Mouse (Mus musculus) telencephalon, adult 2 months (tissue): Measurements from ENCODE around the gene Gfod2.

Experiments
- DNase-seq: peaks from one replicate; pipeline ENCODE4 v3.0.0-alpha.2; 2011; ENCODE audit warnings: low read depth, low spot score

The Gfod2 gene

DNA sequence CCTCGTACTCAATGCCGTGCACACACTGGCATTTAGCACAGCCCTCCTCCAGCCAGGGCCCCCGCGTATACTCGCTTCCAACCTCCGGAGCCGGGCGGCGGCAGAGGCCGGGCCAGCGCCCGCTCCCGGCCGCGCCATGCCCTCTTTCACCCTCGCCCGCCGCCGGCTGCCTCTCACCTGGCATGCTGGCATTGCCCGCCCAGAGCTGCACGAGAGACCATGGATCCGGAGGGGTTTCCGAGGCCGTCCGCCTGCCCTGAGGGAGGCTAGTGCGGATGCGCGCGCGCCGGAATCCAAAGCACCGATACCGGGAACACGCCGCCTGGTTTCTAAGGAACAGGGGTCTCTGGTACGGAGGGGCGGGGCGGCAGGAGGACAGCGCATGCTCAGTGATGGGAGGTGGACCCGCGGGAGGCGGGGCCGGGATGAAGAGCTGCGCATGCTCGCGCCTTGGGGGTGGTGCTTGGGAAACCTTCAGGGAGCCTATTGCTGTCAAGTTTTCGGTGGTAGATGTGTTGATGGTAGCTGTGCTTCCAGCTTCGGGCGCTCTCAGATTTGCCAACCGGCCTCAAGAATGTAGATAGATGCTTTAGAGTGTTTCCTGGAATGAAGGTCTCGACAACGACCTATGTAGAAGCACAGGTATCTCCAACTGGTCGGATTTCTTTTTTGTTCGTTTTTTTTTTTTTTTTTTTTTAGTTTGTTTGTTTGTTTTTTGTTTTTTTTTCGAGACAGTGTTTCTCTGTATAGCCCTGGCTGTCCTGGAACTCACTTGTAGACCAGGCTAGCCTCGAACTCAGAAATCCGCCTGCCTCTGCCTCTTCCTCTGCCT, at the start of gene Gfod2:
Gene Gfod2, minus strand, starts transcription at position 388 of the 832 bp plus-strand sequence.
- DNase-seq, result peak; percentile 87

DNA sequence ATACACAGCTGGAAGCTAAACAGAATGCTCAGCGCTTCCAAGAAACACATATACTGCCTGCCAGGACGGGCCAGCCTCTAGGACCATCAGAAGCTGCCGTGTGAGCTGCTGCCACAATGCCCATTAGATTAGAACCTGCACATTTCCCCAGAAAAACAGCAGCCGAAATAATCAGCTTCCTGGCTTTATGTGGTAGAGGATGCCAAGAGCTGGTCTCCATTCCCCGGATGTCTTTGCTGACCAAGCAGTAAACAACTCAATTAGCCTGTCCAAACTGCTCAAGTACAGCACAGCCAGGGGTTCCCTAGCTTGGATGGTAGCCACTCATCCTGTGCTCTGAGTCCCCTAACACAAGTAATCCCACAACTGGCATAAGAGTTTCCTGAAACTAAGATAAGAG, 49.3 kb upstream of the Gfod2 start:
- DNase-seq, result no peak

DNA sequence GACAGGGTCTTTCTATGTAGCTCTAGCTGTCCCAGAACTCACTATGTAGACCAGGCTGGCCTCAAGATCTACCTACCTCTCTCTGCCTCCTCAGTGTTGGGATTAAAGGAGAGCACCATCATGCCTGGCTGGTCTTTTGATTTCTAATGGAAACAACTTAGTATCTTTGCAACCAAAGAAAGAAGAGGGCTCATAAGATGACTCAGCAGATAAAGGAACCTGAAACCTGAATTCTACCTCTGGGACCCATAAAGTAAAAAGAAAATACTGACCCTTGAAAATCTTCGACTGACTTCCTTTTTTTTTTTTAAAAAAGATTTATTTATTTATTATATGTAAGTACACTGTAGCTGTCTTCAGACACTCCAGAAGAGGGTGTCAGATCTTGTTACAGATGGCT, 47.5 kb upstream of the Gfod2 start:
- DNase-seq, result no peak

DNA sequence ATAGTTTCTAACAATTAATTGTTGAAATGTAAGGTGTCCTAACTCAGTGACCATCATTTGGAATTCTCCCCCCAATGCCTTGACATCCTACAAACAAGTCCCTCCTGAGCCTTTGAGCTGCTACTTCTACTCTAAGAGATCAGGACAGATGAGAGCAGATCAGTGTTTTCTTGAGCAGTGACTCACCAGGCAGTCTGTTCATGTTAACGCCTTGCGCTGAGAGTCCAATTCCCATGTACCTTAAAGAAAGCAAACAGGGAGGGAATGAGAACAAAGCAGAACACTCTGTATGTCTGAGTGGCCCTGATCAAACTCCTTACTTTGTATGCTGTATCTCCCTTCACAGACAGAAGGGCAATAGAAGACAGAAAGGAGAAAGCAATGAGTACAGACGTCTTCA, 46.9 kb upstream of the Gfod2 start:
- no peak for DNase-seq

DNA sequence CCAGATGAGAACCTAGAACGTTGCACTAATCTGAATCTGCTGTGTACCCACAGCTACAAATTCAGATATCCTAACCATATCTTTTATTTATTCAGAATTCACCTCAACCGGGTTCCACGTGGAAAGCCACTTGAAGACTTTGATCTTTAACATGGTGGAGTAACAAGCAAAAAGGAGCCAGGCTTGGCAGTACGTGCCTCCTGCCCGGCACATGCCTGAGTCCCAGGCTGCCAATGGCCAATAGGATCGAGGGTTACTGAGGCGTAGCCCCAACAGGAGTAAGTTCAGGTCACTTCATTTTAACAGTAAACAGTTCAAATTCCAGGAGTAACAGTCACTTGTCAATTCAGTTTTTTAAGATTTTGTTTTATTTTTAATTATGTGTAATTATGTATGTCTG, 46.3 kb upstream of the Gfod2 start:
- DNase-seq, result no peak

DNA sequence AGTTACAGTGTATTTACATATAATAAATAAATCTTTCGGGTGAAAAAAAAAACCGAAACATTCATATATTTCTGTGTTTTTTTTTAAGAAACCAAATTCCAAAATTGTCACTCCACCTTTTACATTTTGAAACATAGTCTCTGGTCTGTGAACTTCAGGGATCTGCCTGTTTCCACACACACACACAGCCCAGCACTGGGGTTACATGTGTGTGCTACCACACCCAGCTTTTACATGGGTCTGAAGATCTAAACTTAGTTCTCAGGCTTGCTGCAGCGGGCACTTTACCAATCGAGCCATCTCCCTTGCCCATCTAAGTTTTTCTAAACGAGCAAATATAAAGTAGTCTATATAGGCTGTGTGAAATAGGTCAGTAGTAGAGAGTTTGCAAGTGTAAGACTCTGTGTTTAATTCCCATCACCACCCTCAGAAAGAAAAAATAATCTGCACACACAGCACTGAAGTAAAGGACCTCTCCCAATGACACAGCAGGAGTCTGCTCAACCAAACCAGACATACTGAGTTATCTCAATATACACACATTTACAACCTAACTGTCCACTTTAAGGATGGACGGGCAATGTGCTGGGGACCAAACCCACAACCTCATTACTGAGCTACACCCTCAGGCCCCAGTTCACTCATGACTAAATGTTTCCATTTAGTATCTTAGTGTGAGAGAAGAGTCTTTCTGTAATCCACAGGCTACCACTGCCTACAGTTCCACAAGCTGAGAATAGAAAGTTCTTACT, 42.9 kb upstream of the Gfod2 start:
- DNase-seq, result no peak

DNA sequence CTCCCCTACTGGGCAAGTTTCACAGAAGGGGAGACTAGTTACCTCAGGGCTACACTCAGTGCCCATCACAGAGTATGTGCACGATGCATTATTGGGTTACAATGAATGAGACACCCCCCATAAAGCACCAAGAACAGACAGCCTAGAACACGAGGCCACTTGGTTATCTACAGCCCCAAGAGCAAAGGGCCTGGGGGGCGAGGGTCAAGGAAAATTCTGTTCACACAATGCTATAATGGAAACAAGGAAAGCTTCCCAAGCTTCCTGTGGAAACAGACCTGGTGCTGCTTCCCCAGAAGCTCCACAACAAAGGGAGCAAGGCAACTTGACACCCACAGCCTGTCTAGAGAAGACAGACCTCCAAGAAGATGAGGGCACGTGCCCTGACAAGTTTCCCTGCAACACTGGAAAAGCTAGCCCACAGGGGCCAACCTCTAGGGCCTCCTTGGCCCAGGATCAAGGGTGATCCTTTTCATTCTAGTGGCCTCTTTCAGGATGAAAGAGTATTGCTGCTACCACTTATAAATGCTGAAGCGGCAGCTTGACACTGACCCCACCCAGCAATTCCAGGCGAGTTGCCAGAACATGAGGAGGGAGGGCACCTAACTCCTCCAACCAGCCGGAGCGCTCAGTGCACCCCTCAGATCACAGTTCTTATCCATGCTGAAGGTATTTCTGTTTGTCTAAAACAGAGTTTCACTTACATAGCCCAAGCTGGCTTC, 40.8 kb upstream of the Gfod2 start:
- no peak for DNase-seq

DNA sequence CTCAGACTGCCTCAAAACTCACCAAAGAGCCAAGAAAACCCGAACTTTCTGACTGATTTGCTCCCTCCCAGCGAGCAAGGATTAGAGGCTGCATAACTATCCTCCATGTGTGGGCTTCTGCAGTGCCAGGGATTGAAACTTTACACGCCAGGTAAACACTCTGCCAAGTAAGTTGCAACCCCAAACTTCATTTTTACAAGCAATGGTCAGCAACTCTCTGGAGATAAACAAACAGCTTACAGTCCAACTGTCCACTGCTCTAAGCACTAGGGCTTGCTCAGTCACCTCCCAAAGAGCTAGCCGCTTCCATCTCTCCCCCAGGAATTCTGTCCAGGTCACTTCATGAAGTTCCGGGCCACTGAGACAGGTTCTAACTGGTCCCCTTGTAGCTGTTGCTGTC, 39.9 kb upstream of the Gfod2 start:
- no peak for DNase-seq

DNA sequence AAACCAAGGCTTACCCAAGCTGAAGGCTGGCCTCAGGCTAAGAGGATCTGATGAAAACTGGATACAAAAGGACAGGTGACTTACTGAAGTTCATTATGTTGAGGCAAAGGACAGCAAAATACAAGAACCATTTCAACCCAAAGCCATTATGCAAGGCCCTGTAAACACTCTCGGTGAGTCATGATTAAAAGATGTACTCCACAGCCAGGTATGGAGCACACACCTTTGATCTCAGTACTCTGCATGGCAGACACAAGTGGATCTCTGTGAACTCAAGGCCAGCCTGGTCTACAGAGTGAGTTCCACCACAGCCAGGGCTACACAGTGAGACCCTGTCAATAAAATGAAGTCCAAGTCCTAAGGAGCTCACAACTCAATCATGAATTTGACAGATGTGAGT, 37.3 kb upstream of the Gfod2 start:
- no peak for DNase-seq

DNA sequence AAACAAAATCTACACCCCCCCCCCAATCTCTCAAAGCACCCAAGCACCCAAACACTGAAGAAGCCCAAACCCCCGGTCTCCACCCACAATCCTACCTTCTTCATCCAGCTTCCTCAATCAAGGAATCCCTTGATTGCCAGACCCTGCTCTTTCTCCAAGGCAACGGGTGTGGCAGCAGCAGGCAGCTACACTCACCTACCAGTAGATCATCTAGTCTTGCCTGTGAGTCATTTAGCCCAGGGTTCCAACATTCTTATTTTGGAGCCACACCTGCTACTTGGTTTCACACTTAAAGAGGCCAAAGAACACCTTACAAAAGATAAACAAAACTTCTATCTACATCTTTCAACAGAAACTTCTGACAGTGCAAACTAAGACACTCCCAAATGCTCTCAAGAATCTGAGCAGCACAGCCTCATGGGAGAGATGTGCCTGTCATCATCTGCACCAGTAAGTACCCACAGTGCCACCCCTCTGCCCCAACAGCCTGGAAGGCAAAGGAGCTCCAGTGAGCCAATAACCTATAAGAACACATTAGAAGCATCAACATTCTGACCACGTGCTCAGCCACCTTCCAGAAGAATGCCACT, 35.6 kb upstream of the Gfod2 start:
- DNase-seq, result no peak

DNA sequence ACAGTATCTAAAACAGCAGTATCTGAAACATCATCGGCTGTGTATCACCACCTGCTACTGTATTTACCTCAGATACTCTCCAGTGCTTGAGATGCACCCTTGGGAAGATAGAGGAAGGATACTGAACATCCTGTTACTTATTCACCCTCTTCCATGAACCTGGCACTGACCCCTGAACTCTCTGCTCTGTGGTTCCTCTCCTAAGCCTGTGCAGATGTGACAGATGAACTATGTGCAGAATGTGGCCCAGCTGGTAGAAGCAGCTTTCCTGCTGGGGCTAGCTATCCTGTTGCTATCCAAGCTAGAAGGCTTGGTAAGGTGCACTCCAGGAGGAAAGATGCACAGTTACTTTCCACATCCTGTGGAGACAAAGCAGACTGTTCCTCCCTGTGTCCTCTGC, 34.9 kb upstream of the Gfod2 start:
- no peak for DNase-seq

DNA sequence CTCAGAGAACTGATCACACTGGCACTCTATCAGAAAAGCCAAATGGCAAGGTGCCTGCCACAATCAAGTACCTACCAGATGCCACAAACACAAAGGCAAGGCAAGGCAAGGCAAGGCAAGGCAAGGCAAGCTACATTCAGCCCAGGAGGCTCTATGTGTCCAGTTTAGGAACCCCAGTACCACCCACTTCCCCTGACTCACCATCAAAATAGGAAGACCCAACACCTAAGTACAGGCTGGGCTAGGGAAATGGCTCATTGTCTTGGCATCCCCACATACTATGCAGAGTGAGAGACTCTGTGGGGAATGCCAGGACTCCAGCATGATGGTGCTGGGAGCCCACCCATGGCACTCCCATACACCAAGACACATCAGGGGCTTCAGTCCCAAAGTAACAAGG, 31.2 kb upstream of the Gfod2 start:
- DNase-seq, result no peak

DNA sequence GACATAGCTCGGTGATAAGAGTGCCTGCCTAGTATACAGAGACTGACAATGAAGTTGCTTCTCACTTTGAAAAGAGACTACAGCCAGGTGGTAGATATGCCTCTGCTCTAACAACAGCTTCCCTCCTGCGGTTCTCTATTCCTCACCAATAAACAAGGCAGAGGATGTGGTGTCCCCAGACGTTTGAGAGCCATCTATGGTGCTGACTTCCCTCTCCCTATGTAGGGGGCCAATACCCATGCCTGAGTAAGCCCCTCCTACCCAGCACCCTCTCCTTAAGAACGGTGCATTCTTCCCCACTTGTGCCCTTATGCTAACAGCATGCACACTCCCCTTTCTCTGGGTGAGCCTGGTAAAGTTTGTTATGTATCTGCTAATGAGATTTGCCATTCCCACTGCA, 30.5 kb upstream of the Gfod2 start:
- DNase-seq, result no peak

DNA sequence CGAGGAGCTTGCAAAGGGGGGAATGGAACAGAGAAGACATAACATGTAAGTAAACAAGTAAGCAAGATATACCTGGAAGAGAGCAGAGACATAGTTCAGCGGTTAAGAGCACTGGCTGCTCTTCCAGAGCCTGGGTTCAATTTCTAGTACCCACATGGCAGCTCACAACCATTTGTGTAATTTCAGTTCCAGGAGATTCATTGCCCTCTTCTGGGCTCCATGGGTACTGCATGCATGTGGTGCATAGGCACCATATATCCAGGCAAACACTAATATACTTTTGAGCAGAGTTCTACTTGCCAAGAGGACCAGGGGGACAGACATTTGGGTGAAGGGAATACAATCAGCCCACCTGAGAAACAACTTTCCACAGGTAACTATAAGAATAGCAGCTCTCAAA, 29.8 kb upstream of the Gfod2 start:
- DNase-seq, result no peak

DNA sequence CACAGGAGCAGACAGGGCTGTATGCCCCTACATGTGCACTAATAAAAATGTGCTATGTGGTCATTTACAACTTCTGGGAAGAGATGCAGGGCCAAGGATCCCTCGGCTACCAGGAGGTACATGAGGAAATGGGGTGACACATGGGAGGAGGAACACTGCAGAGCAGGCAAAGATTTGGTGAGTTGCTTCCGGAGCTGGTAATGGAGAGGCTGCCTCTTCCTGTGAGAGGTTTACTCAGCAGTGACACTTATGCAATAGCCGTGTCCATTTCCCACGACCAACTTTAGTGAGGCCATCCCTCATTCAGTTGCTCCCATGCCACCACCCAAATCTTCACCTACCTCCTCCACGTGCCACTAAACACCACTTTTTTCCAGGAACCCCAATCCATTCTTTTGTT, 21.8 kb upstream of the Gfod2 start:
- no peak for DNase-seq

DNA sequence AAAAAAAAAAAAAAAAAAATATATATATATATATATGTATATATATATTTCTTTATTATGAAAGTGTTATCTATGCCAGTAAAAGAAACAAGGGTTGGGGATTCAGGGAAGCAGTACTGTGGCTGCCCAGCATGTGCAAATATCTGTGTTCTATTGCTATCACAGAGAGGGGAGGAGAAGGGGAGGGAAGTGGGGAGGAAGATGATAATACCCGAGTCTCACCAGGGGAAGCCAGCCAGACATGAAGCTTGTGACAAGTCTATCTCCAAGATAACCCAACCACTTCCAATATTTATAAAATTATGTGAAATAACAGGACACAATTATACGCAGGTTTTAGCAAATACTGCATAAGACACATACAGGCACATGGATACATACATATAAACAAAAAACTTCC, 19.4 kb upstream of the Gfod2 start:
- no peak for DNase-seq

DNA sequence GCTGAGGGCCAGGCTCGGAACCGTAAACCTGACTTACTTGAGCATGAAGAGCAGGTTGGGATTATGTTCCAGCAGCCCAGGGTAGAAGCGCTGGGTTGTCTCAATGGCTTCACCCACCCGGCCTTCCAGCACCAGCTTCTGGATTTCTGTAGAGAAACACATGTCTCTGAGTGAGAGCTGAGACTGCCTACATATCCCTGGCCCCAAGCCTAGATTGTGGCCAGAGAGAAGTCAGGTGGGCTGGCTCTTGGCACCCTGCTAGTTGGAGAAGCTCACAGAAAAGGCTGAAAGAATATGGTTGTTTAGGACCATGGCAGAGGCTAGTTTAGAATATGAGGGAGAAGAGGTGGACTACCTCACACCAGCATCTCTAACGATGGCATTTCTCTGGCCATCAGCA, 16.0 kb upstream of the Gfod2 start:
- DNase-seq, result peak; percentile 45

DNA sequence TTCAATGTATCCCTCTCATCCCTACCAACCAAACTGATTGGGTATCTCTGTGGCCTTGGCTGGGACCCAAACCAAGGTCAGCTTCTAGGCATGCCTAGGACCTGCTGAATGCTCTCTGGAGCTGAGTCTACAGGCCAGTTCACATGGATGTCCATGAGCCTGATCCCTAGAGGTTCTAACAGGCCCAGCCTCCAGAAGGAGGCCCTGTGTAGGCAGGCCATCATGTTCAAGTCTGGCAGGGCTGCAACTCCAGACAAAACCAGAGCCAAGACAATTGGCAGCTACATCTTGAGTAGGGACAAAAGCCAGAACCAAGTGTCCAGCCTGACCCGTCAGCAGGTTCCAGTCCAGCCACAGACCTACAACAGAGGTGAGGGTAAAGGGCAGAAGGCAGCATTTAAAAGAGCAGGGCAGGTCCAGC, 15.0 kb upstream of the Gfod2 start:
- DNase-seq, result no peak

DNA sequence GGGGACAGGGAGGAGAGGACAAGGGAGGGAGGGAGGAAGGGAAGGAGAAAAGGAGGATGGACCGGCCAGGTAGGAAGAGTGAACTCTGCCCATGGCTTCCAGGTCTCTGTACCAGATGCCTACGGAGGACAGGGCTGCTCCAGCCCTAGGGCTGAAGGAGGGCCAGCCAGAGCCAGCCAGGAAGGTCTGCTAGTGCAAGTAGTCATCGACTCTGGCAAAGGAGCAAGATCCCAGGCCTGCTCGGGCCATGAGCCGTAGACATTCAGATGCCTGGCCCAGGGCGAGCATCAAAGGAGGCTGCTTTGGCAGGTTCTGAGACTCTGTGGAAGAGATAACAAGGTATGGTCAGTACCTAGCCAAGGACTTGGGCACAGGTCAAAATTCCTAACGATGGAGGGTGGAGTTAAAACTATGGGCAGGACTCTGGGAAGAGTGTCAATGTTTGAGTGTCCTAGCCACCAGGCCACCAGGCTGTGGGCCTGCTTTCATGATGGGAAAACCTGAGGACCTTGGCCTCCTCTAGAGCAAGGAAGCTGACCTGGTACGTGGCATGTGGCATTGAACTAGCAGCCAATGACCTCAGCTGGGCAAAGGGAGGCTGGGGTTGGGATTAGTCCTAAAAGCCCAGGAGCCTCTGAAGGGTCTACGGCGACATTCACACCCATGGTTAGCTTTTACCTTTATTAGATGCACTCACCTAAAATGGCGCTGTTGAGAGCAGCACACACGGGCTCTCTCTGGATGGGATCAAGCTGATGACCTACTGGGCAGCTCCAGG, 13.1 kb upstream of the Gfod2 start:
- DNase-seq, result no peak

DNA sequence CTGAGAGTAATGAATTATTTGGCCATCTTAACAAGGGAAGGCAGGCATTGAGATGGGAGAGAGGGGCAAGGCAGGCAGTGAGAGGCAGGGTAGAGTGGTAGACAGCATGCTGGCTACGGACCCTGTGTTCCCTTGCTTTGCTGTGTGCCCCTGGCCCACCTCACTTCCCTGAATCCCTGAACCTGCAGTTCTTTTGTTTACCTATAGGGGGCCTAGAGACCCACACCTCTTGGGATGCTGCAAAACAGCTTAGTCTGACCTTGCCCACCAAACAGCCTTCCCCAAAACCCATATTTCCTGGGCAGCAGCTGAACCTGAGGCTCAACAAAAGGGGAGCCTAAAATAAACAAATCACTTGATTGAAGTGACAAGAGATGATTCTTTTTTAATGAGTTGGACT, 12.1 kb upstream of the Gfod2 start:
- DNase-seq, result no peak

DNA sequence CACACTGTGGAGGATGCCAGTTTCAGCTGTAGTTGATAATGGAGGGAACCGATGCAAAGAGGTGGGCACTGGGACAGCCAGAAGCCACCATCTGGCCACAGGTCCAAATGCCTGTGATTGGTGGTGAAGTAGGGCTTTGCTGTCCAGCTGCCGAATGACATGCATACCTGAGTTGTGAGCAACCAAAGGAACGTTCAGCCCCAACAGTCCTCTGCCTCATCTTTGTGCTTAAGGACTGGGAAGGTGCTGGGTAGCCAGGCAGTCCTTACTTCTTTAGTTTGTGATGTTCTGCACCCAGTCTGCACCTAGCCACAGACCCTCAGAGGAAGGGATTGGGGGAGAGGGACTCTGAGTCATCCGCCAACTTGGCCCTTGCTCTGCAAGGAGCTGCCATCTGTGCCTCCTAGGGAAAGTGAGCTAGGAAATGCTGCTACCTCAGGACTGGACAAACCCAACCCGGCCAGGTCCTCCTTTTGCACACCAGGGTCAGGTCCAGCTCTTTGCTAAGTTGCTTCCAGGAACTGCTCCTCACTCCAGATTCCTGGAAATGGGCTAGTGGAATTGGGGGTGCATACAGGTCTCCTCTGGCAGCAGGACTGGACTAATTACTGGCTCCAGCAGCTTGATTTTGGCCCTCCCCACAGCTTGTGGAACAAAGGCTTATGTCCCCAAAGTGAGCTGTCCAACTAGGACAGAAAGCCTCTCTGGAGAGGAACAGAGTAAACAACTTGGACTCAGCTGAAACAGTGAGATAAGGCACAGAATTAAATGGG, 10.2 kb upstream of the Gfod2 start:
- no peak for DNase-seq
